Mouse (Mus musculus): ENCODE results near the gene Atf6b.

Gene Atf6b

GRCm38 (mm10) chr17:34671151-34672066 lies 24.5 kb downstream of the Atf6b start:
- DNase-seq, result no peak

GRCm38 (mm10) chr17:34672246-34672792 lies 25.4 kb downstream of the Atf6b start:
- no peak for DNase-seq

- DNase-seq, result no peak
These were observed 26.2 kb downstream of the Atf6b start for GRCm38 (mm10) chr17:34673139-34673538.

- DNase-seq, result no peak
These were observed 27.7 kb downstream of the Atf6b start for GRCm38 (mm10) chr17:34674524-34675204.

- no peak for DNase-seq
These were observed 28.5 kb downstream of the Atf6b start for GRCm38 (mm10) chr17:34675205-34676092.

GRCm38 (mm10) chr17:34676093-34676460 lies 29.1 kb downstream of the Atf6b start:
- DNase-seq, result no peak

GRCm38 (mm10) chr17:34676671-34677070 lies 29.7 kb downstream of the Atf6b start:
- no peak for DNase-seq

GRCm38 (mm10) chr17:34680191-34680590 lies 33.2 kb downstream of the Atf6b start:
- no peak for DNase-seq

GRCm38 (mm10) chr17:34680621-34681020 lies 33.7 kb downstream of the Atf6b start:
- no peak for DNase-seq

GRCm38 (mm10) chr17:34681132-34681571 lies 34.2 kb downstream of the Atf6b start:
- DNase-seq, result no peak

GRCm38 (mm10) chr17:34681881-34682536 lies 35.1 kb downstream of the Atf6b start:
- no peak for DNase-seq

- DNase-seq, result no peak
These were observed 36.2 kb downstream of the Atf6b start for GRCm38 (mm10) chr17:34683179-34683578.

- no peak for DNase-seq
These were observed 36.8 kb downstream of the Atf6b start for GRCm38 (mm10) chr17:34683686-34684220.

GRCm38 (mm10) chr17:34684253-34684893 lies 37.4 kb downstream of the Atf6b start:
- DNase-seq, result no peak

GRCm38 (mm10) chr17:34685120-34686110 lies 38.5 kb downstream of the Atf6b start:
- DNase-seq, result no peak

GRCm38 (mm10) chr17:34688889-34689288 lies 41.9 kb downstream of the Atf6b start:
- DNase-seq, result no peak

- no peak for DNase-seq
These were observed 43.5 kb downstream of the Atf6b start for GRCm38 (mm10) chr17:34690458-34690857.

- DNase-seq, result peak in 1 of 2 experiments; percentile 18
These were observed 46.0 kb downstream of the Atf6b start for GRCm38 (mm10) chr17:34692906-34693305.

- no peak for DNase-seq
These were observed 52.8 kb downstream of the Atf6b start for GRCm38 (mm10) chr17:34699575-34700408.

All from spleen, adult 18-20 months (tissue).